Mouse (Mus musculus) MEL (cell line): ENCODE results near the gene Lamc3.

ENCODE experiments used
- BHLHE40 ChIP-seq: IDR thresholded peaks from 2 replicates; pipeline ENCODE4 v1.6.1; 2012; ENCODE audit warnings: low read depth, mild to moderate bottlenecking, inconsistent platforms, low read length, improper control_type of control experiment, borderline replicate concordance
- CTCF ChIP-seq, 3 experiments: IDR thresholded peaks in 2 of 3; conservative IDR thresholded peaks in 1 of 3; 2 replicates each; pipeline ENCODE4 v1.5.1; 2011 to 2012; ENCODE audit warnings: low read length in 3 of 3, low read depth in 2 of 3, mild to moderate bottlenecking in 2 of 3, improper control_type of control experiment in 1 of 3, inconsistent platforms in 1 of 3, mixed read lengths in 1 of 3, moderate library complexity in 1 of 3; ENCODE audit not compliant: control insufficient read depth in 1 of 3, insufficient read depth in 1 of 3, poor library complexity in 1 of 3, severe bottlenecking in 1 of 3
- EP300 ChIP-seq, 2 experiments: IDR thresholded peaks; 2 replicates each; pipeline ENCODE4 v1.6.1; 2011; ENCODE audit warnings: improper control_type of control experiment in 2 of 2, low read length in 2 of 2, low read depth in 1 of 2, mild to moderate bottlenecking in 1 of 2
- KAT2A ChIP-seq: conservative IDR thresholded peaks from 2 replicates; pipeline ENCODE4 v1.6.1; 2012; ENCODE audit warnings: low read depth, low read length, improper control_type of control experiment, inconsistent platforms
- UBTF ChIP-seq: IDR thresholded peaks from 2 replicates; pipeline ENCODE4 v1.6.1; 2012; ENCODE audit warnings: low read depth, mild to moderate bottlenecking, inconsistent platforms, low read length, improper control_type of control experiment, moderate library complexity, borderline replicate concordance; ENCODE audit not compliant: insufficient read depth
- USF2 ChIP-seq, 2 experiments: IDR thresholded peaks; 2 replicates each; pipeline ENCODE4 v1.6.1; 2011 to 2012; ENCODE audit warnings: improper control_type of control experiment in 2 of 2, low read length in 2 of 2, borderline replicate concordance in 1 of 2, inconsistent platforms in 1 of 2, low read depth in 1 of 2, mild to moderate bottlenecking in 1 of 2; ENCODE audit not compliant: insufficient read depth in 1 of 2

- TF ChIP-seq CTCF (IDR thresholded peaks at IDR 0.05 in 2 of 3, conservative IDR thresholded peaks at IDR 0.05 in 1 of 3; ENCODE audit: control insufficient read depth in 1 of 3, insufficient read depth in 1 of 3, low read depth in 2 of 3, low read length in 3 of 3, poor library complexity in 1 of 3, severe bottlenecking in 1 of 3) (no peak), EP300 (IDR thresholded peaks at IDR 0.05; ENCODE audit: low read depth in 1 of 2, low read length in 2 of 2) (no peak), KAT2A (no peak), USF2 (IDR thresholded peaks at IDR 0.05; ENCODE audit: borderline replicate concordance in 1 of 2, insufficient read depth in 1 of 2, low read depth in 1 of 2, low read length in 2 of 2) (no peak), UBTF (no peak), BHLHE40 (no peak)
Measured at GRCm38 (mm10) chr2:31943011-31943410, 55.9 kb downstream of the Lamc3 start.
